In genomic region chr2:19622041-19622440, GRCm38 (mm10) we compare ENCODE assay signal across 20 mouse cellular contexts. TPM values are rescaled to one million over a fixed set of nuclear protein-coding genes. Genes with fewer than 3 reads are reported as not detected.
DNase-seq lines count a peak whose midpoint lies in the region; ATAC-seq lines count a peak whose summit lies in the region.
"Had no signal": no experiment of that assay in that cellular context is flagged by ENCODE, and none has a peak within 500 bp of the region (broad histone marks: within the 10 kb centered on the region; RNA-seq: fewer than 3 reads in every experiment).

No protein-coding gene starts in this region.

- peak; percentile 55 for DNase-seq in T-cell, adult 2 months (ENCODE audit: low spot score)
- DNase-seq in naive thymus-derived CD4-positive, alpha-beta T cell, adult 2 months (ENCODE audit: low read depth): peak; percentile 59
- peak; percentile 29 to 49 for DNase-seq in thymus, postnatal 36 days
- DNase-seq in adrenal gland, adult 2 months: no peak
- no peak for DNase-seq in ovary, postnatal 36 days (ENCODE audit: low spot score)
- no peak for DNase-seq in urinary bladder, postnatal 10 days (ENCODE audit: low spot score)
- DNase-seq: adrenal gland, postnatal 14 days; cerebellum, adult 9-10 months; gastrocnemius, postnatal 14 days; heart, adult 2 months; heart, postnatal 14 days; kidney, adult 2 months; layer of hippocampus, adult 9-11 months; liver, embryonic 13.5 days; lung, adult 2 months; lung, postnatal 36 days; midbrain, embryonic 14.5 days; right cerebral cortex, postnatal 4 days had no signal

- ATAC-seq in CD4-positive, CD25-positive, alpha-beta regulatory T cell, adult 4 months: peak; percentile 93
- ATAC-seq: forebrain, embryonic 15.5 days had no signal

RNA-seq across cellular contexts. Expression of gene Otud1, which starts 35.5 kb away (rescaled TPM):
- 1 to 10 TPM; 1.0 to 2.2 TPM for polyA plus RNA-seq in CD4-positive, CD25-positive, alpha-beta regulatory T cell, adult 4 months (2017; shearing (Covaris generic))
- 1 to 10 TPM; 6.8 to 7.2 TPM for total RNA-seq in adrenal gland, adult 2 months (2021)
- polyA plus RNA-seq in adrenal gland, adult 2 months (2012; rRNA removed): 18.9 and 27.3 TPM in 2 replicates

Comparison
In these comparisons a context has a peak if more than half of its experiments do, and no peak if none do; other contexts are left out.
1. DNase-seq: peak in T-cell, adult 2 months (single experiment), naive thymus-derived CD4-positive, alpha-beta T cell, adult 2 months (single experiment) and thymus, postnatal 36 days (2 of 2); none in adrenal gland, adult 2 months (single experiment), ovary, postnatal 36 days (single experiment) and urinary bladder, postnatal 10 days (single experiment).